Mouse (Mus musculus) heart, embryonic 11.5 days (tissue): Measurements from ENCODE around the gene Gm28434. TPM values are rescaled to one million over a fixed set of nuclear protein-coding genes. Genes with fewer than 3 reads are reported as not detected.

Source experiments
- ATAC-seq: fragments of 200-750 bp; cut with Nextera tagmentation; replicated peaks from 2 replicates; pipeline ENCODE4 v1.8.0; 2017; ENCODE audit warnings: moderate library complexity; ENCODE audit not compliant: insufficient number of reproducible peaks, low FRiP score, low TSS enrichment
- H3K27ac ChIP-seq: fragments of 300-500 bp; sonication (generic); 2 replicates; pipeline ENCODE4 v1.5.1; 2014; ENCODE audit warnings: mild to moderate bottlenecking, low read depth, low read length
- H3K27me3 ChIP-seq: fragments of 300-500 bp; sonication (generic); 2 replicates; pipeline ENCODE4 v1.6.1; 2014; ENCODE audit warnings: mild to moderate bottlenecking, low read length, mixed read lengths; ENCODE audit not compliant: control insufficient read depth, insufficient read depth
- H3K36me3 ChIP-seq: fragments of 300-500 bp; sonication (generic); 2 replicates; pipeline ENCODE4 v1.6.1; 2014; ENCODE audit warnings: mild to moderate bottlenecking, low read length, moderate library complexity, mixed read lengths; ENCODE audit not compliant: control insufficient read depth, insufficient read depth
- H3K4me1 ChIP-seq: fragments of 300-500 bp; sonication (generic); 2 replicates; pipeline ENCODE4 v1.6.1; 2014; ENCODE audit warnings: low read length; ENCODE audit not compliant: control insufficient read depth, insufficient read depth
- H3K4me2 ChIP-seq: fragments of 300-500 bp; sonication (generic); 2 replicates; pipeline ENCODE4 v1.6.1; 2014; ENCODE audit warnings: mild to moderate bottlenecking, moderate library complexity
- H3K4me3 ChIP-seq: fragments of 300-500 bp; sonication (generic); 2 replicates; pipeline ENCODE4 v1.5.1; 2014; ENCODE audit warnings: low read depth, low read length
- H3K9ac ChIP-seq: fragments of 300-500 bp; sonication (generic); 2 replicates; pipeline ENCODE4 v1.6.1; 2014; ENCODE audit warnings: mild to moderate bottlenecking, low read depth, low read length, moderate library complexity
- H3K9me3 ChIP-seq: fragments of 300-500 bp; sonication (generic); replicated peaks from 2 replicates; pipeline ENCODE4 v1.6.1; 2016; ENCODE audit warnings: low read length; ENCODE audit not compliant: control insufficient read depth
- polyA plus RNA-seq: library from polyadenylated mRNA; unstranded; fragments of >200 nt; fragmentation: Nextera tagmentation; extraction: Ambion mirVana; gene quantifications from 2 replicates; pipeline ENCODE4 v1.2.1, GENCODE M21; 2014

The Gm28434 gene
- polyA plus RNA-seq, 1 experiment from 2014 or later, result not detected

DNA sequence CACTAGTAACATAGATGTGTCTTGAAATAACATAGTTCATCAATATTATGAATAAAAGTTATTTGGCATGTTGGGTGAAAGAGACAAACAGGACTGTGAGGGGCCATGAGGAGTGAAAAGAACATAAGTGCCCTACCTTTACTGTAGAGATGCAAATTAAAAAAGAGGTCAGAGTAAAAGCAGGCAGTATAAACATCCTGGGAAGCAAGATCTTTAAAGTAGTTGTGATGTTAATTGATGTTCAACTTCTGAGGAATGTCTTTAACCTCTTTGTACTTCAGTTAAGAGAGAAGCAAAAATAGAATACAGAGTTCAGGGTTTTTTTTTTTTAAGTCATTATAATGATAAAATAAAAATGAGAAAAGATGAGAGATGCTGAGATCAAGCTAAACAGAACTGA is 35.9 kb downstream of the Gm28434 start:
- no peaks in the 10 kb centered on the region for H3K36me3 ChIP-seq
- no peaks in the 10 kb centered on the region for H3K9me3 ChIP-seq
- no peaks in the 10 kb centered on the region for H3K4me1 ChIP-seq
- no peak overlapping the region for H3K4me2 ChIP-seq
- H3K4me3 ChIP-seq, result no peak overlapping the region
- H3K9ac ChIP-seq, result no peak overlapping the region
- H3K27ac ChIP-seq, result no peak overlapping the region
- no peaks in the 10 kb centered on the region for H3K27me3 ChIP-seq
- ATAC-seq, result no peak

Other genes starting within 250 kb of the Gm28434 start
- not detected in 2 replicates for gene Csn1s2a, start 194.9 kb upstream of the Gm28434 start, polyA plus RNA-seq
- gene Csn1s2b, start 161.4 kb upstream of the Gm28434 start, polyA plus RNA-seq, result not detected in 2 replicates
- gene Prr27, start 143.8 kb upstream of the Gm28434 start, polyA plus RNA-seq, result not detected in 2 replicates
- not detected in 2 replicates for gene Odam, start 84.5 kb upstream of the Gm28434 start, polyA plus RNA-seq
- 0.16 TPM in 1 of 2 replicates, not detected in the other for gene Csn3, start 43.9 kb upstream of the Gm28434 start, polyA plus RNA-seq
- not detected in 2 replicates for gene 2310003L06Rik, start 58 bp upstream of the Gm28434 start, polyA plus RNA-seq
- gene Cabs1, start 9.9 kb downstream of the Gm28434 start, polyA plus RNA-seq, result not detected in 2 replicates
- gene Smr3a, start 33.0 kb downstream of the Gm28434 start, polyA plus RNA-seq, result not detected in 2 replicates
- not detected in 2 replicates for gene Smr2, start 117.0 kb downstream of the Gm28434 start, polyA plus RNA-seq
- gene Gm11116, start 142.0 kb downstream of the Gm28434 start, polyA plus RNA-seq, result not detected in 2 replicates
- gene Gm11115, start 184.6 kb downstream of the Gm28434 start, polyA plus RNA-seq, result not detected in 2 replicates